In the genomic region with DNA sequence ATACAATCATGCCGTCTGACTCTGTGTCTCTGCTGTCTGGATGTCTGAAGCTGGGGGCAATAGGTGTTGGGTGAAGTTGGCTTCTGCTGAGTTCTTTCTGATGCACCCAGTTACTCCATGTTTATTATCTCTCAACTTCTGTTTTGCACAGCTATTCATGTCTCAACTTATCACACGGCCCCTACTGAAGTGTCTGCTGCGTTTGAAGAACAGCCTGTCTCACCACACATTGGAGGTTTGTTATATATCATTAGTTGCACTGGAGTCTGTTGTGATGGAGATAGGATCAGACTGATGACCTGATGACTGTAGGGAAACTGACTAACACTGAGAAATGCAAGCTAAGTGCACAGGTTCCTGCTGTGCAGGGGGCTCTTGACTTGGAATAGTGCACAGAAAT, we compare ENCODE assay signal across 25 mouse cellular contexts. TPM values are rescaled to one million over a fixed set of nuclear protein-coding genes. Genes with fewer than 3 reads are reported as not detected.
DNase-seq lines count a peak whose midpoint lies in the region; ATAC-seq and TF ChIP-seq lines count a peak whose summit lies in the region.
"Had no signal": no experiment of that assay in that cellular context is flagged by ENCODE, and none has a peak within 500 bp of the region (broad histone marks: within the 10 kb centered on the region; RNA-seq: fewer than 3 reads in every experiment).

No protein-coding gene starts in this region.

- TF ChIP-seq POLR2A in bone marrow, adult 2 months (IDR thresholded peaks at IDR 0.05; ENCODE audit: borderline replicate concordance, control insufficient read depth, low read depth, low read length): no peak

- no peak overlapping the region for H3K9ac ChIP-seq in heart, embryonic 11.5 days (ENCODE audit: low read depth, low read length)
- H3K9ac ChIP-seq in liver, embryonic 12.5 days: peak overlapping the region; percentile 77
- H3K9ac ChIP-seq: embryonic facial prominence, embryonic 13.5 days; forebrain, embryonic 15.5 days; hindbrain, embryonic 12.5 days; limb, embryonic 13.5 days; lung, embryonic 14.5 days; neural tube, embryonic 12.5 days had no signal

- peak overlapping the region; percentile 43 for H3K27ac ChIP-seq in heart, embryonic 11.5 days (ENCODE audit: low read depth, low read length)
- H3K27ac ChIP-seq in bone marrow, adult 2 months (ENCODE audit: control insufficient read depth, insufficient read depth, low read depth, low read length, poor library complexity): peak overlapping the region; percentile 80; the same call in 1 of the 2 replicates
- peak overlapping the region; percentile 96 for H3K27ac ChIP-seq in liver, embryonic 12.5 days
- H3K27ac ChIP-seq in limb, embryonic 10.5 days: no peak overlapping the region
- H3K27ac ChIP-seq: embryonic facial prominence, embryonic 13.5 days; forebrain, embryonic 15.5 days; hindbrain, embryonic 12.5 days; limb, embryonic 13.5 days; neural tube, embryonic 12.5 days had no signal

- H3K4me3 ChIP-seq in heart, embryonic 11.5 days (ENCODE audit: low read depth, low read length): no peak overlapping the region
- H3K4me3 ChIP-seq in bone marrow, adult 2 months (replicated peaks; ENCODE audit: control insufficient read depth, low read depth, low read length): no peak overlapping the region
- H3K4me3 ChIP-seq in liver, embryonic 12.5 days: peak overlapping the region; percentile 75
- H3K4me3 ChIP-seq in limb, embryonic 10.5 days: no peak overlapping the region
- H3K4me3 ChIP-seq: embryonic facial prominence, embryonic 13.5 days; forebrain, embryonic 15.5 days; hindbrain, embryonic 12.5 days; limb, embryonic 13.5 days; megakaryocyte, embryonic 14.5 days; neural tube, embryonic 12.5 days had no signal

- TF ChIP-seq CTCF in bone marrow, adult 2 months (IDR thresholded peaks at IDR 0.05; ENCODE audit: control insufficient read depth, insufficient read depth, low read length): no peak

- H3K9me3 ChIP-seq in heart, embryonic 11.5 days (replicated peaks; ENCODE audit: control insufficient read depth, low read length): no peaks in the 10 kb centered on the region
- no peaks in the 10 kb centered on the region for H3K9me3 ChIP-seq in liver, embryonic 12.5 days (replicated peaks)
- no peaks in the 10 kb centered on the region for H3K9me3 ChIP-seq in limb, embryonic 10.5 days (replicated peaks)
- H3K9me3 ChIP-seq: embryonic facial prominence, embryonic 13.5 days; forebrain, embryonic 15.5 days; hindbrain, embryonic 12.5 days; limb, embryonic 13.5 days; megakaryocyte, embryonic 14.5 days; neural tube, embryonic 12.5 days had no signal

- DNase-seq in heart, postnatal 4 days: no peak
- no peak for DNase-seq in right cerebral cortex, adult 2 months (ENCODE audit: low spot score in 2 of 2)
- DNase-seq in kidney, postnatal 25 days: no peak
- no peak for DNase-seq in limb, embryonic 10.5 days (ENCODE audit: low spot score)
- DNase-seq: cerebellum, adult 18-20 months; cerebellum, postnatal 14 days; gastrocnemius, postnatal 25 days; heart, adult 18-20 months; kidney, adult 11 months; lung, embryonic 14.5 days; midbrain, embryonic 14.5 days had no signal

- ATAC-seq in heart, embryonic 11.5 days (replicated peaks; ENCODE audit: insufficient number of reproducible peaks, low FRiP score, low TSS enrichment): no peak
- peak; percentile 28 for ATAC-seq in liver, embryonic 12.5 days
- peak; percentile 56 for ATAC-seq in megakaryocyte progenitor cell, adult 5-6 weeks (replicated peaks; ENCODE audit: poor library complexity)
- ATAC-seq: Patski had no signal

- H3K4me1 ChIP-seq in heart, embryonic 11.5 days (ENCODE audit: control insufficient read depth, insufficient read depth, low read length): no peaks in the 10 kb centered on the region
- no peaks in the 10 kb centered on the region for H3K4me1 ChIP-seq in bone marrow, adult 2 months (ENCODE audit: control insufficient read depth, insufficient read depth, low read length)
- H3K4me1 ChIP-seq in liver, embryonic 12.5 days: peaks cover 72% of the 10 kb centered on the region
- H3K4me1 ChIP-seq in limb, embryonic 10.5 days: no peaks in the 10 kb centered on the region
- H3K4me1 ChIP-seq: embryonic facial prominence, embryonic 13.5 days; forebrain, embryonic 15.5 days; hindbrain, embryonic 12.5 days; limb, embryonic 13.5 days; neural tube, embryonic 12.5 days had no signal

- H3K27me3 ChIP-seq in heart, embryonic 11.5 days (ENCODE audit: control insufficient read depth, insufficient read depth, low read length): no peaks in the 10 kb centered on the region
- no peaks in the 10 kb centered on the region for H3K27me3 ChIP-seq in liver, embryonic 12.5 days (replicated peaks)
- H3K27me3 ChIP-seq in limb, embryonic 10.5 days (ENCODE audit: low read depth, poor library complexity, severe bottlenecking): no peaks in the 10 kb centered on the region
- H3K27me3 ChIP-seq: embryonic facial prominence, embryonic 13.5 days; forebrain, embryonic 15.5 days; hindbrain, embryonic 12.5 days; limb, embryonic 13.5 days; megakaryocyte, embryonic 14.5 days; neural tube, embryonic 12.5 days had no signal

- 62% methylated on average over 3 of the region's 3 CpGs for WGBS in heart, embryonic 11.5 days (ENCODE audit: insufficient replicate concordance)
- WGBS in bone marrow, adult 2 months: 63% methylated on average over 3 of the region's 3 CpGs
- 24% methylated on average over 3 of the region's 3 CpGs for WGBS in liver, embryonic 12.5 days (ENCODE audit: insufficient replicate concordance)
- 88% methylated on average over 3 of the region's 3 CpGs for WGBS in limb, embryonic 10.5 days

- peak overlapping the region; percentile 38 for H3K4me2 ChIP-seq in heart, embryonic 11.5 days
- H3K4me2 ChIP-seq in liver, embryonic 12.5 days: peak overlapping the region; percentile 71
- H3K4me2 ChIP-seq: embryonic facial prominence, embryonic 13.5 days; forebrain, embryonic 15.5 days; hindbrain, embryonic 12.5 days; limb, embryonic 13.5 days; lung, embryonic 14.5 days; neural tube, embryonic 12.5 days had no signal

- H3K36me3 ChIP-seq in heart, embryonic 11.5 days (ENCODE audit: control insufficient read depth, insufficient read depth, low read length): no peaks in the 10 kb centered on the region
- H3K36me3 ChIP-seq in liver, embryonic 12.5 days: peaks cover 94% of the 10 kb centered on the region
- no peaks in the 10 kb centered on the region for H3K36me3 ChIP-seq in limb, embryonic 10.5 days
- H3K36me3 ChIP-seq: embryonic facial prominence, embryonic 13.5 days; forebrain, embryonic 15.5 days; hindbrain, embryonic 12.5 days; limb, embryonic 13.5 days; neural tube, embryonic 12.5 days had no signal

RNA-seq across cellular contexts. Expression of gene Gypa, which starts 7.2 kb away (rescaled TPM):
- 51.9 and 61.0 TPM in 2 replicates for polyA plus RNA-seq in heart, embryonic 11.5 days (2014; fragmentation: Nextera tagmentation; extraction: Ambion mirVana)
- 1 to 10 TPM; 1.1 to 2.9 TPM for total RNA-seq in heart, postnatal 4 days (2021)
- 235 and 524 TPM in 2 replicates for polyA plus RNA-seq in bone marrow, adult 2 months (2011; ENCODE audit: insufficient read depth, insufficient read length, low replicate concordance, missing spikeins)
- 495 and 540 TPM in 2 replicates for polyA plus RNA-seq in liver, embryonic 12.5 days (2016; fragmentation: Nextera tagmentation; extraction: Ambion mirVana)
- total RNA-seq in megakaryocyte progenitor cell, adult 5-6 weeks (2015): 9.4 and 10.0 TPM in 2 replicates
- 8.5 and 9.1 TPM in 2 replicates for total RNA-seq in megakaryocyte progenitor cell, adult 5-6 weeks (2017)
- 12.5 and 13.1 TPM in 2 replicates for polyA plus RNA-seq in limb, embryonic 10.5 days (2016; fragmentation: Nextera tagmentation; extraction: Ambion mirVana)
- total RNA-seq: layer of hippocampus, postnatal 25 days had no signal
- polyA plus RNA-seq: large intestine, adult 2 months; Patski; testis, adult 2 months had no signal
